Mouse (Mus musculus): ENCODE results near the gene Fam193b.

Gene Fam193b

GRCm38 (mm10) chr13:55571027-55571751 lies at the start of gene Fam193b:
Gene Fam193b (minus strand): TSS chr13:55571120.
- TF ChIP-seq GATA4 (IDR thresholded peaks at IDR 0.05; ENCODE audit: insufficient replicate concordance, low read length): no peak

- no peak for TF ChIP-seq GATA4 (IDR thresholded peaks at IDR 0.05; ENCODE audit: insufficient replicate concordance, low read length)
Measured at GRCm38 (mm10) chr13:55620275-55620674, 49.4 kb upstream of the Fam193b start.

GRCm38 (mm10) chr13:55619328-55619727 lies 48.4 kb upstream of the Fam193b start:
- TF ChIP-seq GATA4 (IDR thresholded peaks at IDR 0.05; ENCODE audit: insufficient replicate concordance, low read length): peak; percentile 91; the same call in 1 of the 2 replicates

GRCm38 (mm10) chr13:55613471-55613870 lies 42.6 kb upstream of the Fam193b start:
- no peak for TF ChIP-seq GATA4 (IDR thresholded peaks at IDR 0.05; ENCODE audit: insufficient replicate concordance, low read length)

- TF ChIP-seq GATA4 (IDR thresholded peaks at IDR 0.05; ENCODE audit: insufficient replicate concordance, low read length): no peak
Measured at GRCm38 (mm10) chr13:55611996-55612395, 41.1 kb upstream of the Fam193b start.

GRCm38 (mm10) chr13:55607624-55608006 lies 36.7 kb upstream of the Fam193b start:
- TF ChIP-seq GATA4 (IDR thresholded peaks at IDR 0.05; ENCODE audit: insufficient replicate concordance, low read length): no peak

GRCm38 (mm10) chr13:55606899-55607623 lies 36.1 kb upstream of the Fam193b start:
- TF ChIP-seq GATA4 (IDR thresholded peaks at IDR 0.05; ENCODE audit: insufficient replicate concordance, low read length): no peak

- TF ChIP-seq GATA4 (IDR thresholded peaks at IDR 0.05; ENCODE audit: insufficient replicate concordance, low read length): no peak
Measured at GRCm38 (mm10) chr13:55604606-55605005, 33.7 kb upstream of the Fam193b start.

GRCm38 (mm10) chr13:55601611-55602010 lies 30.7 kb upstream of the Fam193b start:
- no peak for TF ChIP-seq GATA4 (IDR thresholded peaks at IDR 0.05; ENCODE audit: insufficient replicate concordance, low read length)

- TF ChIP-seq GATA4 (IDR thresholded peaks at IDR 0.05; ENCODE audit: insufficient replicate concordance, low read length): no peak
Measured at GRCm38 (mm10) chr13:55600657-55601056, 29.7 kb upstream of the Fam193b start.

GRCm38 (mm10) chr13:55599566-55600540 lies 28.9 kb upstream of the Fam193b start, which contains the start of gene B4galt7:
Gene B4galt7 (plus strand): TSS chr13:55599896.
- TF ChIP-seq GATA4 (IDR thresholded peaks at IDR 0.05; ENCODE audit: insufficient replicate concordance, low read length): no peak

GRCm38 (mm10) chr13:55596802-55597201 lies 25.9 kb upstream of the Fam193b start:
- no peak for TF ChIP-seq GATA4 (IDR thresholded peaks at IDR 0.05; ENCODE audit: insufficient replicate concordance, low read length)

- TF ChIP-seq GATA4 (IDR thresholded peaks at IDR 0.05; ENCODE audit: insufficient replicate concordance, low read length): no peak
Measured at GRCm38 (mm10) chr13:55595375-55595774, 24.5 kb upstream of the Fam193b start.

GRCm38 (mm10) chr13:55593254-55593747 lies 22.4 kb upstream of the Fam193b start:
- no peak for TF ChIP-seq GATA4 (IDR thresholded peaks at IDR 0.05; ENCODE audit: insufficient replicate concordance, low read length)
